Mouse (Mus musculus): ENCODE results near the gene Snrpa1.

DNA sequence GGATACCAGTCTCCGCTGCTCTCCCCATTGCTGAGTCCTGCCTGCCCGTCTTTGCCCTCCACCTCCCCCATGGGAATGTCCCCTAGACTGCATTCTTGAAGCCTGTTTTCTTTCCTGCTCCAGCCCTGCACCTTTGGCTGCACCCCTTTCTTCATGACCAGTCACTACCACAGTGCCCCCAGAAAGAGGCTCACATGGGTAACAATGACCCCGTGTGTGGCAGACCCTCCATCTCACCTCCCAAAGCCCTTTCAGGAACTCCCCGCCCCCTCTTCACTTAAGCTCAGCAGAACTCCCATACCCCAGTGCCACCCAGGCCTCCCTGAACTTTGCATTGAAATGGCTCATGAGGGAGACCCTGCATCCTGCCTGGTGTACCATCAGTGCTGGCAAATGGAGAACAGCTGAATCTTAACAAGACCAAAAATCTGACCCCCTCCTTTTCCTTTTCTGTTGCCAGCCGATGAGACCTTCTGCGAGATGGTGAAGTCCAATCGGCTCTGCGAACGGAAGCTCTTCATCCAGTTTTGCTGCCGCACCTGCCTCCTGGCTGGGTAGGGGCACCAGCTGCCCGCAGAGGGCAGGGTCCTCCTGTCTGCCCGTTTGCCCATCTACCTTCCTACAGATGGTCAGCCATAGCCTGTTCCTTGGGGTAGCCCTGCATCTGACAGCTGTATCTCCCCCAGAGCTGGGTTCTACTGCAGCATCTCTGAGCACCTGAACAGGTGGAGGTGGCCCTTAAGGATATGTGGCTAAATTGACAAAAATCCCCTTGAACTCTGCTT, 10.2 kb upstream of the Snrpa1 start:
- TF ChIP-seq CTCF (IDR thresholded peaks at IDR 0.05; ENCODE audit: low read depth, low read length) (no peak), POLR2A (IDR thresholded peaks at IDR 0.05; ENCODE audit: insufficient read depth, low read length) (no peak)

Measured in ES-Bruce4 (cell line).